Mouse (Mus musculus): ENCODE results near the gene Btbd19. TPM values are rescaled to one million over a fixed set of nuclear protein-coding genes. Genes with fewer than 3 reads are reported as not detected.

Btbd19 gene
- total and polyA plus RNA-seq, 2 experiments from 2014 or later: 5.4 to 7.8 TPM

DNA sequence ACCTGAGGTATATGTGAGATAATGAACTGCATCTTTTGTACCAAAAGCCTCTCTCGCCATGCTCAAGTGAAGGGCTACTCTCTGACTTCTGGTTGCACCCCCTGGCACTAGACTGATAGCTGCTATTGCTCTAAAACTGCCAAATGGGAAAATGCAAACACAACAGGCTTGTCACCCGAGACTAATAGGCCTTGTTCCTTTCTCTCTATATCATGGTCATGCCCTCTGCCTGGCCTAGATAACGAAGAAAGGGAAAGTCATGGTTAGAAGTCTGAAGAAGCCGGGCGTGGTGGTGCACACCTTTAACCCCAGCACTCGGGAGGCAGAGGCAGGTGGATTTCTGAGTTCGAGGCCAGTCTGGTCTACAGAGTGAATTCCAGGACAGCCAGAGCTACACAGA is 34.9 kb downstream of the Btbd19 start:
- H3K9ac ChIP-seq (replicated peaks; ENCODE audit: low read length): no peak overlapping the region
- no peaks in the 10 kb centered on the region for H3K9me3 ChIP-seq (ENCODE audit: low read length)
- H3K27me3 ChIP-seq (ENCODE audit: insufficient read depth, low read length): no peaks in the 10 kb centered on the region
- H3K27ac ChIP-seq: no peak overlapping the region
- no peak overlapping the region for H3K4me2 ChIP-seq (ENCODE audit: low read depth, low read length)
- no peak for TF ChIP-seq CTCF (IDR thresholded peaks at IDR 0.05; ENCODE audit: low read depth)
- whole genome bisulfite sequencing: 82% methylated on average over 7 of the region's 7 CpGs
- H3K4me1 ChIP-seq (ENCODE audit: insufficient read depth, low read length): no peaks in the 10 kb centered on the region
- H3K36me3 ChIP-seq (ENCODE audit: insufficient read depth, low read length): peaks cover 13% of the 10 kb centered on the region; the same call in 1 of the 2 replicates
- no peak overlapping the region for H3K4me3 ChIP-seq (ENCODE audit: low read length)
- DNase-seq (ENCODE audit: low spot score): no peak
- ATAC-seq: no peak

DNA sequence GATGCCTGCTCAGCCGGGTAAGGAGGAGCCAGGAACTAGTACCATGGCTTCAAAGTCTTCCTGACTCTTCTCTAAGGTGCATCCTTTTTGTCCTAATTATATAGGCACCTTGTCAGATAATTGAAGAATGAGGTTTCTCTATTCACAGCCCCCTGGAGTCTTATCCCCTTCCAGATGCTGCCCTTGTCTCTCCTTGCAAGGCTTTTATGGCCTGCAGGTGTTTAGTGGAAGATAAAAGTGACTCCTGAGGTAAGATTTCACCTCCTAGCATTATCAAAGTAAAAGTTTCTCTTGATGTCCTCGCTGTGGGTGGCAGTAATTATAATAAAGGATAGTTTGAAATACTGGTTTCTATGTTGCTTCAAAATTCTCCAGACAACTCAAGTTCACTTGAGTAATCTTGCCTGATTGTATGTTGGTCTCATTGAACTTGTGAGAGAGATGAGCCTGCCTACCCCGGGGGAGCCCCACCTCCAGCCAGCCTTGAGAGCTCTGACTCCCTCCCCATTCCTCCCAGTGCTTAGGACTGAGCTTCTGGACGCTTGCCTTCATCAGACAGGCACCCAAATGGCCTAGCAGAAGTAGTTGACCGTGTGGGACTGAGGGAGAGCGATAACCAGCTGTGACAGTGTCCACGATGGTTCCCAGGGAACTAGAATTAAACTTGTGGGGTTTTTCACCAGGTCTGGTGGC is 37.4 kb downstream of the Btbd19 start:
- ATAC-seq: no peak

DNA sequence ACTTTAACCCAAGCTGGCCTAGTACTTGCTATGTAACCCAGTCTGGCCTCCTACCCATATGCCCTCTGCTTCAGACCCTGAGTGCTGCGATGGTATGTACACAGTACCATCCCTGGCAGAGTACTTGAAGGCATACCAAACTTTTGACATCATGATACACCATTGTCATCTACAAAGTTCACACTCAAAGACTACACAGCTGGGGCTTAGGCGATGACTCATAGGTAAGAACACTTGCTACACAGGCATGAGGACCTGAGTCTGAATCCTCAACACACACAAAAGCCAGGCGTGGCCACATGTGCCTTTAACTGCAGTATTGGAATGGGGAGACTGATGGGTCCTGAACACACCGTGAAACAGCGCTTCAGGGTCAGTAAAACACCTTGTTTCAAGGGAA is 54.3 kb downstream of the Btbd19 start:
- Histone ChIP-seq H3K4me3 (ENCODE audit: low read length) (no peak overlapping the region), H3K36me3 (ENCODE audit: insufficient read depth, low read length) (peaks cover 65% of the 10 kb centered on the region; the same call in 1 of the 2 replicates), H3K4me2 (ENCODE audit: low read depth, low read length) (no peak overlapping the region), H3K9me3 (ENCODE audit: low read length) (no peaks in the 10 kb centered on the region), H3K9ac (replicated peaks; ENCODE audit: low read length) (no peak overlapping the region), H3K27ac (no peak overlapping the region), H3K27me3 (ENCODE audit: insufficient read depth, low read length) (no peaks in the 10 kb centered on the region), H3K4me1 (ENCODE audit: insufficient read depth, low read length) (no peaks in the 10 kb centered on the region)
- TF ChIP-seq CTCF (IDR thresholded peaks at IDR 0.05; ENCODE audit: low read depth): no peak
- ATAC-seq (no peak), DNase-seq (ENCODE audit: low spot score) (no peak)
- 91% methylated on average over 5 of the region's 5 CpGs for WGBS

More for the DNA sequence above, 37.4 kb downstream of the Btbd19 start:
- H3K4me3 ChIP-seq (ENCODE audit: low read length): no peak overlapping the region
- no peak for DNase-seq (ENCODE audit: low spot score)
- H3K4me2 ChIP-seq (ENCODE audit: low read depth, low read length): no peak overlapping the region
- H3K9ac ChIP-seq (replicated peaks; ENCODE audit: low read length): no peak overlapping the region
- peaks cover 13% of the 10 kb centered on the region; the same call in 1 of the 2 replicates for H3K36me3 ChIP-seq (ENCODE audit: insufficient read depth, low read length)
- H3K9me3 ChIP-seq (ENCODE audit: low read length): no peaks in the 10 kb centered on the region
- no peaks in the 10 kb centered on the region for H3K27me3 ChIP-seq (ENCODE audit: insufficient read depth, low read length)
- H3K27ac ChIP-seq: no peak overlapping the region
- WGBS: 86% methylated on average over 7 of the region's 7 CpGs
- H3K4me1 ChIP-seq (ENCODE audit: insufficient read depth, low read length): no peaks in the 10 kb centered on the region
- TF ChIP-seq CTCF (IDR thresholded peaks at IDR 0.05; ENCODE audit: low read depth): no peak

GRCm38 (mm10) chr4:117070624-117071023 is 54.9 kb downstream of the Btbd19 start:
- ATAC-seq (no peak), DNase-seq (ENCODE audit: low spot score) (no peak)
- H3K36me3 ChIP-seq (ENCODE audit: insufficient read depth, low read length): peaks cover 67% of the 10 kb centered on the region
- TF ChIP-seq CTCF (IDR thresholded peaks at IDR 0.05; ENCODE audit: low read depth): no peak
- H3K4me2 ChIP-seq (ENCODE audit: low read depth, low read length): no peak overlapping the region
- no peak overlapping the region for H3K27ac ChIP-seq
- 88% methylated on average over 4 of the region's 4 CpGs for WGBS
- H3K9me3 ChIP-seq (ENCODE audit: low read length): no peaks in the 10 kb centered on the region
- no peak overlapping the region for H3K9ac ChIP-seq (replicated peaks; ENCODE audit: low read length)
- H3K27me3 ChIP-seq (ENCODE audit: insufficient read depth, low read length): no peaks in the 10 kb centered on the region
- H3K4me1 ChIP-seq (ENCODE audit: insufficient read depth, low read length): no peaks in the 10 kb centered on the region
- H3K4me3 ChIP-seq (ENCODE audit: low read length): no peak overlapping the region

GRCm38 (mm10) chr4:117069647-117070046 is 55.9 kb downstream of the Btbd19 start:
- TF ChIP-seq CTCF (IDR thresholded peaks at IDR 0.05; ENCODE audit: low read depth): no peak
- Histone ChIP-seq H3K4me1 (ENCODE audit: insufficient read depth, low read length) (no peaks in the 10 kb centered on the region), H3K27me3 (ENCODE audit: insufficient read depth, low read length) (no peaks in the 10 kb centered on the region), H3K4me3 (ENCODE audit: low read length) (no peak overlapping the region), H3K9ac (replicated peaks; ENCODE audit: low read length) (no peak overlapping the region), H3K4me2 (ENCODE audit: low read depth, low read length) (no peak overlapping the region), H3K36me3 (ENCODE audit: insufficient read depth, low read length) (peaks cover 62% of the 10 kb centered on the region), H3K27ac (no peak overlapping the region), H3K9me3 (ENCODE audit: low read length) (no peaks in the 10 kb centered on the region)
- no peak for DNase-seq (ENCODE audit: low spot score)
- ATAC-seq: no peak
- WGBS: 100% methylated on average over 1 of the region's 1 CpGs

Small RNAs within 50 kb of the gene (microRNA-seq; reads per million reads assigned to microRNA genes)
- gene Gm22398: 0 reads per million in 2 experiments

Other genes with a start within 250 kb of the Btbd19 start
- 21.3 and 25.8 TPM in 2 replicates for gene Zswim5, start 248.3 kb downstream of the Btbd19 start, total RNA-seq (2014; rRNA removed)
- gene Zswim5, start 248.3 kb downstream of the Btbd19 start, polyA plus RNA-seq (2015; fragmentation: Nextera tagmentation; extraction: Ambion mirVana): 2.3 and 2.4 TPM in 2 replicates
- 40.7 and 64.4 TPM in 2 replicates for gene Urod, start 131.3 kb downstream of the Btbd19 start, total RNA-seq (2014; rRNA removed)
- gene Urod, start 131.3 kb downstream of the Btbd19 start, polyA plus RNA-seq (2015; fragmentation: Nextera tagmentation; extraction: Ambion mirVana): 52.2 and 54.0 TPM in 2 replicates
- gene Hectd3, start 130.4 kb downstream of the Btbd19 start, total RNA-seq (2014; rRNA removed): 47.4 and 49.5 TPM in 2 replicates
- 18.5 and 20.2 TPM in 2 replicates for gene Hectd3, start 130.4 kb downstream of the Btbd19 start, polyA plus RNA-seq (2015; fragmentation: Nextera tagmentation; extraction: Ambion mirVana)
- 13.1 and 16.7 TPM in 2 replicates for gene Eif2b3, start 106.3 kb downstream of the Btbd19 start, total RNA-seq (2014; rRNA removed)
- gene Eif2b3, start 106.3 kb downstream of the Btbd19 start, polyA plus RNA-seq (2015; fragmentation: Nextera tagmentation; extraction: Ambion mirVana): 56.9 and 58.5 TPM in 2 replicates
- 16.1 and 18.8 TPM in 2 replicates for gene Ptch2, start 29.6 kb downstream of the Btbd19 start, total RNA-seq (2014; rRNA removed)
- 4.1 and 4.4 TPM in 2 replicates for gene Ptch2, start 29.6 kb downstream of the Btbd19 start, polyA plus RNA-seq (2015; fragmentation: Nextera tagmentation; extraction: Ambion mirVana)
- gene Tctex1d4, start 1.1 kb upstream of the Btbd19 start, total RNA-seq (2014; rRNA removed): 2.0 and 5.8 TPM in 2 replicates
- gene Tctex1d4, start 1.1 kb upstream of the Btbd19 start, polyA plus RNA-seq (2015; fragmentation: Nextera tagmentation; extraction: Ambion mirVana): 2.0 and 2.8 TPM in 2 replicates
- 23.9 and 29.8 TPM in 2 replicates for gene Plk3, start 8.2 kb upstream of the Btbd19 start, total RNA-seq (2014; rRNA removed)
- 26.8 and 29.1 TPM in 2 replicates for gene Plk3, start 8.2 kb upstream of the Btbd19 start, polyA plus RNA-seq (2015; fragmentation: Nextera tagmentation; extraction: Ambion mirVana)
- gene Rps8, start 30.5 kb upstream of the Btbd19 start, total RNA-seq (2014; rRNA removed): 463 and 470 TPM in 2 replicates
- 523 and 530 TPM in 2 replicates for gene Rps8, start 30.5 kb upstream of the Btbd19 start, polyA plus RNA-seq (2015; fragmentation: Nextera tagmentation; extraction: Ambion mirVana)
- gene Kif2c, start 56.9 kb upstream of the Btbd19 start, total RNA-seq (2014; rRNA removed): 5.0 and 8.4 TPM in 2 replicates
- 6.9 and 10.1 TPM in 2 replicates for gene Kif2c, start 56.9 kb upstream of the Btbd19 start, polyA plus RNA-seq (2015; fragmentation: Nextera tagmentation; extraction: Ambion mirVana)
- gene Tmem53, start 126.2 kb upstream of the Btbd19 start, total RNA-seq (2014; rRNA removed): 7.5 and 16.5 TPM in 2 replicates
- gene Tmem53, start 126.2 kb upstream of the Btbd19 start, polyA plus RNA-seq (2015; fragmentation: Nextera tagmentation; extraction: Ambion mirVana): 14.0 and 14.5 TPM in 2 replicates
- gene Armh1, start 126.4 kb upstream of the Btbd19 start, total RNA-seq (2014; rRNA removed): 3.2 and 3.6 TPM in 2 replicates
- 2.6 and 3.0 TPM in 2 replicates for gene Armh1, start 126.4 kb upstream of the Btbd19 start, polyA plus RNA-seq (2015; fragmentation: Nextera tagmentation; extraction: Ambion mirVana)

All from hindbrain, postnatal 0 days (tissue).